Mouse (Mus musculus): ENCODE measurements around the gene Tas2r136. TPM values are rescaled to one million over a fixed set of nuclear protein-coding genes. Genes with fewer than 3 reads are reported as not detected.

Gene Tas2r136
- total RNA-seq (2021) = not detected

DNA sequence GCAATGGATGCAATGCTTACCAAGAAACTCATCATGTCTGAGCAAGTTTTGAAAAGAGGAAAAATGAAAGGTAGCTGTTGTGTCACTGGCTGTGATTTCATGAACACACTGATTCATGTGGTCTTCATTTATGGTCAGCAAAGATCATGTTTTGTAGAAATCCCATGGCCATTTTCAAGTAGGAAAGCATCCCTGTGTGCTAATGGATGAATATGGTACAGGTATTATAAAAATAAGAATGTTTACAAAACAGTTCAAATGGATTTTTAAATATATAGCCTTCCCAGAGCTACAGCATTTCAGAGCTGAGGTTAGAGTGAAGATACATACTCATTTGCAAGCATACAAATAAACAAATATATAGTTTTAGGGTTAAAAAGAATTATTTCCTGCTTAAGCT lies at the start of gene Tas2r136:
Gene Tas2r136 (minus strand): TSS at position 101 of the 400 bp plus-strand sequence.
- DNase-seq (ENCODE audit: extremely low spot score in 1 of 2, low spot score in 2 of 2) = no peak
- intact Hi-C loops (cut with DNase I) = no loop called here

DNA sequence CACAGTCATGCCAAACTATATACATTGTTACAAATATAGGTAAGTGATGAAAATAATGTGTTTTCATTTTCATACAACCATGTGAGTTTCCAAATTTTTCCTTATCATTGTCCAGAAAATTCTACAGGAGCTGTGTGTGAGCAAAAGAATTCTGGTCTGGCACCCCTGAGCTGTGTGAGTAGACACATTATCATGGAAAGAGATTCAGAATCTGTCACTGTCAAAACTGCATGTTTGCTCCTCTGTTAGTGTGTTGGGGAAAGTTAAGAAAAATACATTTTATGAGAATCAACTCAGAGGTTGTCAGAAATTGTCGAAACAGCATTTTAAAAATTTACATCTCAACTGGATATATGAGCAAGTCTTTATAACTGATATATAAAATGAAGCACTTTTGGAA lies 24.6 kb upstream of the Tas2r136 start, which contains the start of gene Tas2r117:
Gene Tas2r117 (plus strand): TSS at position 301 of the 400 bp plus-strand sequence.
- intact Hi-C loops (cut with DNase I) = no loop called here
- no peak for DNase-seq (ENCODE audit: extremely low spot score in 1 of 2, low spot score in 2 of 2)

DNA sequence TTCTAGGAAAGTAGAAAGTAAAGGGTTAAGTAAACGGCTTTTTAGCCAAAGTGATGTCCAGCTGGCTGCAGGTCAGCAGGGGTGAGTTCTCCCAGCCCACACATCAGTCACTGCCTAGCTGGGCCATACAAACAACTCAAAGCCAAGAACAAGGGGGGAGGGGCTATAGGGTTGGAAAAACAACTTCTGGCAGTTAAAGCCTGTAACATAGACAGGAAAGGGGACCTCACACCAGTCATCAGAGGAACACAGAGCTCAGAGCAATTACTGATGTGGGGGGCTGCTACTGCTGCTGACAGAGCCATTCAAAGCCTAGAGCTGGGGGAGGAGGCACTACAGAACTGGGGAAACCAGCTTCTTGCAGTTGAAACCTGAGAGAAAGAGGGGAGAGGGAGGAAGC lies 17.4 kb upstream of the Tas2r136 start:
- intact Hi-C loops (cut with DNase I) = no loop called here

DNA sequence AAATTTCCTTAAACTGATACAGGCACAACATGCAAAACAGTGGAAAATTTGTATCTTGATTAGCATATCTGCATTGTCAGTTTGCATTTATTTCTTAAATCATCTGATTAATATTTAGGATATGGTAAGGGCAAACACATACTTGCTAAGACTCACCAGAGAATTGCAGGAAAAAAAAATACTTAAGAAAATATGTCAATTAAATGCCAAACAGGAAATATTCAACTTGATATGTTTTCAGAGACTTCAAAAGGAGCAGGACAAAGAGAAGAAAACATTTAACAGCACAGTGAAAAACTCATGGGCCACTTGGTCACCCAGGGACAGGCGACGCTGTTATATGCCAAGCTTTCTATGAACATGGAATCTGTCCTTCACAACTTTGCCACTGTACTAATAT lies 16.1 kb downstream of the Tas2r136 start, which contains the start of gene Tas2r102:
Gene Tas2r102 (plus strand): TSS at position 301 of the 400 bp plus-strand sequence.
- no peak for DNase-seq (ENCODE audit: extremely low spot score in 1 of 2, low spot score in 2 of 2)
- intact Hi-C loops (cut with DNase I) = no loop called here

More for the DNA sequence above, 17.4 kb upstream of the Tas2r136 start:
- DNase-seq (ENCODE audit: extremely low spot score in 1 of 2, low spot score in 2 of 2) = no peak

GRCm38 (mm10) chr6:132754430-132754829 lies 23.5 kb downstream of the Tas2r136 start, which contains the start of gene Tas2r124:
Gene Tas2r124, plus strand, starts transcription at chr6:132754730.
- intact Hi-C loops (cut with DNase I) = no loop called here
- DNase-seq (ENCODE audit: extremely low spot score in 1 of 2, low spot score in 2 of 2) = no peak

- intact Hi-C loops (cut with DNase I) = no loop called here
- DNase-seq (ENCODE audit: extremely low spot score in 1 of 2, low spot score in 2 of 2) = no peak
These were observed 27.8 kb downstream of the Tas2r136 start for GRCm38 (mm10) chr6:132750206-132750605.

DNA sequence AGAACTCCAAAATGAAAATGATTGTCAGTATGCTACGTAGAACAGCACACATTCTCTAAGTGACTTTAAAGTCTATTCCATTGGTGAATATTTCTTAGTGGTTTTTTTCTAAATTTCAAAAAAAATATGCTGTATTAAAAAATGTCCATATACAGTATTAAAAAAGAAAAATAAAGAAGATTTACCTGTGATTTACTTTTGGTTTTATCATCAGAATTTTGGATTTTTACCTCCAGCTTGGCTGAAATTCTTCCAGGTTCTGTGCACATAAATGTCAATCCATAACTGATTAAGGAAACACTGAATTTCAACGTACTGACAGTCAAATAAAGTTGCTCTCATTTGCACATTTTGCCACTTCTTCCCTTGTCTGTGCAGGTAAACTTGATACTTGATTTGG lies 40.0 kb downstream of the Tas2r136 start, which contains the start of gene Tas2r115:
Gene Tas2r115 (minus strand): TSS at position 101 of the 400 bp plus-strand sequence.
- DNase-seq (ENCODE audit: extremely low spot score in 1 of 2, low spot score in 2 of 2) = no peak
- intact Hi-C loops (cut with DNase I) = no loop called here

Other genes starting within 250 kb of the Tas2r136 start
- not detected for gene Prh1, start 208.4 kb downstream of the Tas2r136 start, total RNA-seq (2021)
- not detected for gene Prp2, start 182.2 kb downstream of the Tas2r136 start, total RNA-seq (2021)
- gene A630073D07Rik, start 126.6 kb downstream of the Tas2r136 start, total RNA-seq (2021) = not detected
- gene Tas2r120, start 121.2 kb downstream of the Tas2r136 start, total RNA-seq (2021) = not detected
- not detected for gene Tas2r121, start 77.2 kb downstream of the Tas2r136 start, total RNA-seq (2021)
- gene Tas2r122, start 66.2 kb downstream of the Tas2r136 start, total RNA-seq (2021) = not detected
- not detected for gene Tas2r115, start 40.1 kb downstream of the Tas2r136 start, total RNA-seq (2021)
- not detected for gene Tas2r124, start 23.4 kb downstream of the Tas2r136 start, total RNA-seq (2021)
- gene Tas2r102, start 16.0 kb downstream of the Tas2r136 start, total RNA-seq (2021) = not detected
- gene Tas2r117, start 24.7 kb upstream of the Tas2r136 start, total RNA-seq (2021) = not detected
- gene Tas2r123, start 69.0 kb upstream of the Tas2r136 start, total RNA-seq (2021) = not detected
- not detected for gene Tas2r116, start 77.3 kb upstream of the Tas2r136 start, total RNA-seq (2021)
- not detected for gene Tas2r110, start 89.8 kb upstream of the Tas2r136 start, total RNA-seq (2021)
- not detected for gene Tas2r113, start 114.8 kb upstream of the Tas2r136 start, total RNA-seq (2021)
- not detected for gene Tas2r125, start 131.5 kb upstream of the Tas2r136 start, total RNA-seq (2021)
- not detected for gene Tas2r129, start 172.9 kb upstream of the Tas2r136 start, total RNA-seq (2021)
- not detected for gene Tas2r131, start 179.8 kb upstream of the Tas2r136 start, total RNA-seq (2021)
- gene Tas2r109, start 202.8 kb upstream of the Tas2r136 start, total RNA-seq (2021) = not detected